Mouse (Mus musculus): Measurements from ENCODE around the gene Hoxb13.

The Hoxb13 gene

DNA sequence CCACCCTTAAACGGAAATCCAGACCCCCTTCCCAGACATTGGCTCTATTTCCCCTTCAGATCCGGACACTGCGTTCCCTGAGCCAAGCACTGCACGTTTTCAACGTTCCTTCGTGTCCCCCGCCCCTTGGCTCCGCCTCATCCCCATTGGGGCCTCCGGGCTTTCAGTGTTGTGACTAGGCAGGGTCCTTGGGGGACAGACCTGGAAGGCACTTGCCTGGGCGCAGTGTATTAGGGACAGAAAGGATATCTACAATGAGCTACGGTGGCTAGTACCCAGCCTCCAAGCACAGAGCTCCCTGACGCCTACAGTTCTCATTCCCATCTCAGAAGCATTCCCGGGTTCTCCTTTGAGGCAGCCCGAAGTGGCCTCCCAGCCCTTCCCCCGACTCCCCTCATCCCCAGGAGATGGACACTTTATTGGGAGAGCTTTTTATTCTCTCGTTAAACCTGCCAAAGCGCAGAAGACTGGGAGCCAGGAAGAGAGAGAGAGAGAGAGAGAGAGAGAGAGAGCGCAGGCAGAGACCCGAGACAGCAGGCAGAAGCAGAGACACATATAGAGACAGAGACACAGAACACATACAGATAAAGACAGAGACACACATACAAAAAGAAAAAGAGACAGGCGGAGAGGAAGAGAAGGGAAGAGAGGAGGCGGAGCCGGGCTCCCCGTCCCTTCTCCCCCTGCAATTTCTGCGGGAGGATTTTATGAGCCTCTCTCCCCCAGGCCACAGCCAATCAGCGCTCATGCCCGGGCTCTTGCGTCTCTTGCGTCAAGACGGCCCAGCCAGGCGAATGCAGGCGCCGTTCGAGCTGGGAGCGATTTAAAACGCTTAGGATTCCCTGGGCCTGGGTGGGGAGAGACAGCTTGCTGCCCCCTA lies at the start of gene Hoxb13:
Hoxb13 (plus strand) TSS at position 796 of the 880 bp plus-strand sequence.
- DNase-seq (ENCODE audit: low read depth), result no peak

DNA sequence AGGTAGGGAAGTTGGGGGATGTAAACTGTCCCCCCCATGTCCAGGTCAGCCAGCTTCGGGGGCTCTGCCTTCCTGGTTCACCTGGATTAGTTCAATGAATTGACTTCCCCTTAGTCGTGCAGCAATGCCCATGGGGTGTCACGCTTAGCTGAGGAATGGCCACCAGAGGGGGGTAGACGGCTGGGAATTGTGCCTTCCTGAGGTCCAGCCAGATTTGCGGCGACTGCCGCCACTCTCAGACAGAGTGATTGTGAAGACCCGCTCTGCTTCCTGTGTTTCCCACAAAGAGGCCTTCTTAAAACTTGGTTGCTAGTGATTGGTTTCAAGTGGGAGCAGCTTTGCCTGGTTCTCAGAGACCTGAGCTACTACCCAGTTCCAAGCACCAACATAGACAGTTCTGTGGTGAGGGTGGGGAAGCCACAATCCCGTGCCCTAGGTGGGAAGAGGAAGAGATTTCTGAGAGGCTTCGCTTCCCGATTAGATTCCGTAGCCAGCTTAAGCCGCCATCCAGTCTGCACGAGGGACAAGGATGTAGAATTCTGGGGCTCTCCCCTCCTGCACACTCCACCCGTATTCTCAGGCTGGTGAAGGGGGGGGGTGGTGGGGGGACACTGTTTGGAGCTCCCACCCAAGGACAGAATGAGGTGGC lies 48.4 kb upstream of the Hoxb13 start:
- DNase-seq (ENCODE audit: low read depth), result peak; percentile 45

DNA sequence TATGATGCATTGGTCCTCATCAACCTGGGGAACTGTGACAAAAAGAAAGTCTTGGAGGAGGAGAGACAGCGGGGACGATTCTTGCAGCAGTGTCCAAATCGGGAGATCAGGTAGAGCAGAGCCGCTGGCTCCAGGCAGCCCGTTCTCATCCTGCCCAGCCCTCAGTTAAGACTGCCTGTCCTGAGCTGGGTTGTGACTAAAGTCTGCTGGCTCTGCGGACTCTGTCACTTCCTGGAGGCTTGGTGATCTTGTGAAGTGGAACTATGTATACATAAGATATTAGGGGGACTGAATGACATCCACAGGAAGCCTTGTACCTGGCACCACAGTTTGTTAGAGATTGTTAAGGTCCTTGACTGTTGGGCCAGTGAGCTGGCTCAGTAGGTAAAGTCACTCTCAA lies 46.6 kb upstream of the Hoxb13 start:
- no peak for DNase-seq (ENCODE audit: low read depth)

GRCm38 (mm10) chr11:96164769-96165168 lies 29.3 kb upstream of the Hoxb13 start:
- no peak for DNase-seq (ENCODE audit: low read depth)

- no peak for DNase-seq (ENCODE audit: low read depth)
These were observed 26.0 kb upstream of the Hoxb13 start for GRCm38 (mm10) chr11:96168125-96168524.

GRCm38 (mm10) chr11:96169016-96169415 lies 25.1 kb upstream of the Hoxb13 start:
- DNase-seq (ENCODE audit: low read depth), result no peak

DNA sequence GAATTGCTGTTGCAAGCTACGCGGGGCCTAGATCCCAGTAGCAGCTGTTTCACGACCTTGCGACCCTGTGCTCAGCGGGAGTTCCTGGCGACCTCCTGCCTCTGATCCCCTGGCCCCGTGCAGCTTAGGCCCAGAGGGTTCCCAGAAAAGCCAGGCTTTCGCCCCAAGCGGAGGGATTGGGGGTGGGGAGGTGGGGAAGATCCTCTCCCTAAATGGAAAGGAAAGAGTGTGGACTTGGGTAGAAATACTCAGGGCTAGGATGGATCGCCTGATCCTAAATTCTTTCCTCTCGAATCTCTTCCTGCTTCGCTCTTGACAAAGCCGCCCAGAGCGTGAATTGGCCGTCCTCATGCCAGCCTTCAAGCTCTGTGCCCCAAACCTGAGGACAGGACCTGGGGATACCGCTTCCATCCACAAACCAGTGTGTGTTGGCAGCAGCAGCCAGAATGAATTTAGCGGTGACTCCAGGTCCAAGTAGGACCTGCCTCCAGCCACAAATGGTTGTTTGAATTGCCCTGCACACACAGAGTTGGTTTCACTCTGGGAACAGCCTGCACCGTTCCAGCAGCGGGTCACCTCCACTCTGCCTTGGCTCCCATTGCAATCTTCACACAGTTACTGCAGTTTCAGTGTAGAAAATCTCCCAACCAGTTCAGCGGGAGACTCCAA lies 23.3 kb upstream of the Hoxb13 start:
- DNase-seq (ENCODE audit: low read depth), result no peak

DNA sequence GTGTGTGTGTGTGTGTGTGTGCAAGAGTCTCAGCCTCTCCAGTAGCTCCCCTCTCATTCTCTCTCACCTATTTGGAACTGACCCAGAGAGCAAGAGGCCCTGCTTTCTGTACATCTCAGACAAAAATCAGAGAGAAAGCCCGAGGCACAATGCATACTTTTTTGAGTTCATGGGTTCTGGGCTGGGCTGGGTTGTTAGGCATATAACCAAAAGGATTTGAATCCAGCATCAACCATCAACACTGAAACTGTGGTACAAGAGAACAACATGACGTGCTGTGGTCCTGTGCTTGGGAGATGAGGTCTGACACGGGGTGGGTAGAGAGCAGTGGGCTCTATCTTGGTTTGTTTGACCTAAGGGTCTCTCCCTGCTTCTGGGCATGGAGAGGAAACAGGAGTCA lies 22.5 kb upstream of the Hoxb13 start:
- DNase-seq (ENCODE audit: low read depth), result no peak

DNA sequence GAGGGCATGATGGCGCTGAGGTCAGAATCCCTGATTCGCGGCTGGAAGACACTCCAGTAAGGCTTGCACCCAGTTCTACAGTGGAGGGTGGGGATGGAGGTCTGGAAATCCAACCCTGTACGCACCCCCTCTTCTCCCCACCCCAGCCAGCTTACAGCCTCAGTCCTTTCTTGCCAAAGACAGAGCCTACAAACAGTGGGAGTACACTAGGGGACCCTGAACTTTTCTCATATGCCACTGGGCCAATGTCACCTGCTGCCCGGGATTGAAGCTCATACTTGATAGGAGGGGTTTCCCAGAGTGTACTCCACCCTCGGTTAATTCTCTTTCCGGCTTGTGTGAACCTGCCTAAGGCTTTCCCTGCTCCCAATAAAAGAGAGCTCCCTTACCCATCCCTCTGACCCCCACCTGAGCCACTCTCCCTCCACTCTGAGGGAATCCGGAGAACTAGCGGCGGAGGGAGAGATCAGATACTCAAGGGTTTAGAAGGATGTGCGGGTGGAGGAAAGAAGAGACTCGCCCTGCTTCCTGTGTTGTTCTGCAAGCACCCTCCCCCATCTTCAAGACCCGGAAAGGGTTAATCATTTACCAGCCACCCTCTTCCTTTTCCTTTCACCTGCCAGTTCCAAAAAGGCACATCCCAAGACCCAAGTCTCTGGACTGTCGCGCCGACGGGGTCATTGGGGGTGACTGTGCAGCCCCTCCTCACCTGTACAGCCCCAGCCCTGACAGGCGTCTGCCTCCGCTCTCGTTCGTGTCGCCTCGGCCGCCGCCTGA lies 21.4 kb upstream of the Hoxb13 start:
- no peak for DNase-seq (ENCODE audit: low read depth)

- no peak for DNase-seq (ENCODE audit: low read depth)
These were observed 20.8 kb upstream of the Hoxb13 start for GRCm38 (mm10) chr11:96173288-96173840.

GRCm38 (mm10) chr11:96174881-96175280 lies 19.2 kb upstream of the Hoxb13 start:
- DNase-seq (ENCODE audit: low read depth), result no peak

DNA sequence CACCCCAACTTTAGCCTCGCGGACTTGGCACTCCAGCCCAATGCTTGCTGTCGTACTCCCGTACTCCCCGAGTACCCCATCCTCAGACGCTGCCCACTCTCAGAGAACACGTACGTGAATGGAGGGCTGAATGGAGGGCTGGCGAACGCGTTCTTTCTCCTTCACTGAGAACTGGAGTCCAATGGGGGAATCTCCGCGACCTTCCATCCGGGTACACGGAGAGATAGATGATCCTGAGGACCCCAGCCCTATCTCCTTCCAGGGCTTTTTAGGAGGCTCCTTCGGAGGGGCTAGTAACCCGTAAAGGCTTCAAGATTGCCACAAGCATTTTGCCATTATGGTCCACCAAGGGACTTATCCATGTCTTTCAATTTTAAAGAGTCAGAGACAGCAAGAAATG lies 18.6 kb upstream of the Hoxb13 start:
- DNase-seq (ENCODE audit: low read depth), result no peak

DNA sequence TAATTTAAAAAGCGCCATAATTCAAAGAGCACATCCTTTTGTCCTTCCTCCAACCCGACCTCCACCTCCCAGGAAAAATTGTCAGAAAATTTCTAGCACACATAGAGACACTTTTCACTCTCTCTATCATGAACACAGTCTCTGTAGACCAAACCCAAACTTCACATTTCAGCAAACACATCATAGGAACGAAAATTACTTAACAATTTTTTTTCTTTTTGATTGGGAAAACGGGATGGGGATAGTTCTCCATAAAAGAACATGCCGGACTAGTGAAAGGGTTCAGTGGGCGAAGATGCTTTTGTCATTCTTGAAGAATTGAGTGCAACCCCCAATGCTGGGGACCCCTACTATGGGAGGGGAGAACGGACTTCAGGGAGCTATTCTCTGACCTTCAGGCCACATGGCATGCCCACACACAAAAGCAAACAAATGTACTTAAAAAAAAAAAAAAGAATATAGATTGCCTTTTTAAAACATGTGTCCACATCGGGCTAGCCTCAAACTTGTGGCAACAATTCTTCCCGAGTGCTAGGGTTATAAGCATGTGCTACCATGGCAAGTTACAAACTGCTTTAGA lies 18.1 kb upstream of the Hoxb13 start:
- no peak for DNase-seq (ENCODE audit: low read depth)

DNA sequence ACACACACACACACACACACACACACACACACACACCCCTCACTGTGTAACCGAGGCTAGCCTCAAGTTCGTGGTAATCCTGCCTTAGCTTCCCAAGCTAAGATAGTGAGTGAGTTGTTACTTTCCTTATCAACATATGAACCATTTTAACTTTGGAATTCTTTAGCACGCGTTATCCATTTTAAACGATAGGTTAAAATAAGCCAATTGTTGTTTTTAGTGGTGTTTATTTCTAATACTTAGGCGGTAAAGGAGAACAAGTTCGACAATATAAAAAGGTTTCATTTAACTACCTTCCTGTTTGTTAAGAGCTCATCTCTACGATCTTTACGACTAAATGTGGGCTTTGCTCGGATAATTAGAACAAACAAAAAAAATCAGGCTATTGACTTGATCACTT lies 17.3 kb upstream of the Hoxb13 start:
- no peak for DNase-seq (ENCODE audit: low read depth)

DNA sequence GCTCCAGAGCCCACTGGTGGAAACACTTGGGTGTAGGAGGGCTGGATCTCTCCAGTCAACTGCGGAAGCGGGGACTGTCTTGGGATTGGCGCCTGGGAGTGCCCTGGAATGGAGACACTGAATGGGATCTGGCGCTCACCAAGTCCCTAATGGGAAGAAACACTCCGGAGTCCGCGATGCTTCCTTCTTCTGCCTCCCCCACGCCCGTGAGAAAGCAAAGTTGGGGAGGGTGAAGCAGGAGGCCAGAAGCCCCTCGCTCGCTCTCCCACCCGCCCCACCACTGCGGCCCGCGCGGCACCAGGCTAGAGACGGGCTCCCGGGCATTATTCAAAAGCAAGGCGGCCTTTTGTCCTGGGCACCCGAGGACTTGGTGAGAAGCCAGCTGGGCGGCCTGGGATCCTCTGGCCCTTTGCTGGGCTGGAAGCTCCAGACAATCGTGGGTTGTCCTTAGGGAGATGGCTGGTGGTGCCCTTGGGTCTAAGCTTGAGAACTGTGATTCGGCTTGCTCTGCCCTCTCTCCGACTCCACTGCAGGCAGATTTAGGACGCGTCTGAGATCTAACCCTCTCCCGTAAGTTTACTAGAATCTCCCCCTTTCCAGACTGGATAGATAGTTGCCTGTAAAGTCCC lies 16.5 kb upstream of the Hoxb13 start:
- DNase-seq (ENCODE audit: low read depth), result no peak

- no peak for DNase-seq (ENCODE audit: low read depth)
These were observed 15.8 kb upstream of the Hoxb13 start for GRCm38 (mm10) chr11:96178356-96178755.

DNA sequence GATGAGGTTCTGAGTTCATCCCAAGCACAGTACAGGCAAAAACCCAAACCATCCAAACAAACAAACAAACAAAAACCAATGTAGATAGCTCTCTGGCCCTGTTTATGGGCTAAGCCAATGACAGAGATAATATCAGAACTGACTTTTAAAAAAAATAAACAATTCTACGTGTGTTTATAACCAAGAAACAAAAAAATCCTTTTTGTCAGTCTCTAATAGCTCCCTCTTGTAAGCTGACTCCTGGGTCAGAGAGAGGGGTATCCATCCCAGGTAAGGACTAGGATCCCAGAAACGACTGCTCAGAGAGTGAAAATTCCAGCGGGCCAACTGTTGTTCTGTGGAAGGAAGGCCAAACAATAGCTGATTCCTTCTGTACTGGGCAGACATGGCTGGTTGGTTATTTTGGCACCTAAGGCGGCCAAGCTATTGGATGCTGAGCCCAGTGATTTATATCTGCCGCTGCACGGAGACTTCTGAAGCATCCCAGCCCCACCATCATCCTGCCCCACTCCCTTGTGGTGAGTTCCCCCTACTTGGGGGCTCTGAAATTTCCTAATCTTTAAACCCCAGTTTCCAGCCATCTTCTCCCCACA lies 15.1 kb upstream of the Hoxb13 start:
- no peak for DNase-seq (ENCODE audit: low read depth)

DNA sequence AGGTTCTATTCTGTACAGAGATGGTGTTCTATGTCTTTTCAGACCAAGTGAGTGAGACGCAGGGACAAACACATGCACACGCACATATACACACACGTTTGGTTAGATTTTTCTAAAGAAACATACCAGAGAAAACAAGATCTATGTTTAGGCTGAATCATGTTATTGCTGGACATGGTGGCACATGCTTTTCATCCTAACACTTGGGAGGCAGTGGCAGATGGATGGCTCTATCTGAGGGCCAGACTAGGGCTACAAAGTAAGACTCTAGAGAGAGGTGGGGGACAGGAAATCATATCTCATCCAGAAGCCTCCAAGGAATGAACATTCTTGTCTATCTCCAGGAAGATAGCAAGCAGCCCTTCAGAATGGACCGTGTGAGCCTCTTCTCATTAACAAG lies 13.1 kb upstream of the Hoxb13 start:
- no peak for DNase-seq (ENCODE audit: low read depth)

DNA sequence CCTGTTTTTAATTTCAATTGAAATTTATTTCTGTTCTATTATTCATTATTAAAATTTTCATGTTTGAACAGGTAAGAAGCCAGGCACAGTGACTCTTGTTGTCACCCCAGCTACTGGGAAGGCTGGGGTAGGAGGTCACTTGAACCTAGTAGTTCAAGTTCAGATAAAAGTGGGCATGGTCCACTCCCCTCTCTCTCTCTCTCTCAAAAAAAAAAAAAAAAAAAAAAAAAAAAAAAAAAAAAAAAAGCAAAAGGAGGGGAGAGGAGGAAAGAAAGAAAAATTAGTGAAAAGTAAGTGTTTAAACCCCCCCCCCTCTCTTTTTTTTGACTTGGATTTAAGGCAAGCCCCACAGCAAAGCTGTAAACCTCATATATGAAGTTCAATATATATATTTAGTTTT lies 9.9 kb upstream of the Hoxb13 start:
- no peak for DNase-seq (ENCODE audit: low read depth)

DNA sequence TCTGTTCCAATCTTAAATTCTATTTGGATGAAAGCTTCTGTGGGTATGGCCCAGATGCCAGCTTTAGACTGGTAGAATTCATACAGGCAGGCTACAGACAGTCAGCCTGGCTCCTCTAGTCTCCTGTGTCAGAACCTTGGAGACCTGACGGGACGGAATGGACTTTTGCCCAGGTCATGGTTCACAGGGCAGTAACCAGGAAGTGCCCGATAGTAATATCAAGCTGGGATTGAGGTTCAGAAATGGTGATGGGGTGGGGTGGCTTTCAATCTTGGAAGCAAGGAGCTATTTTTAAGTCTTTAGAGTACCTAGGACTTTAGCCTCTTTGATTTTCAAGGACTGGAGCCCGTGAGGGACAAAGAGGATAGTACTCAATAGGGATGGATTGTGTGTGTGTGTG lies 6.8 kb upstream of the Hoxb13 start:
- no peak for DNase-seq (ENCODE audit: low read depth)

Measured in c-Kit-positive CD71-negative TER-119-negative erythroid progenitor cells, embryonic 14.5 days (primary cell).